Mouse (Mus musculus) MEL (cell line): ENCODE results near the gene Fam131c.

Source experiments
- CTCF ChIP-seq, 3 experiments: IDR thresholded peaks in 2 of 3; conservative IDR thresholded peaks in 1 of 3; 2 replicates each; pipeline ENCODE4 v1.5.1; 2011 to 2012; ENCODE audit warnings: low read length in 3 of 3, low read depth in 2 of 3, mild to moderate bottlenecking in 2 of 3, improper control_type of control experiment in 1 of 3, inconsistent platforms in 1 of 3, mixed read lengths in 1 of 3, moderate library complexity in 1 of 3; ENCODE audit not compliant: control insufficient read depth in 1 of 3, insufficient read depth in 1 of 3, poor library complexity in 1 of 3, severe bottlenecking in 1 of 3
- MAFK ChIP-seq: IDR thresholded peaks from 2 replicates; pipeline ENCODE4 v1.6.1; 2011; ENCODE audit warnings: low read depth, mild to moderate bottlenecking, low read length, improper control_type of control experiment, borderline replicate concordance
- POLR2A ChIP-seq, 2 experiments: IDR thresholded peaks; 2 replicates each; pipeline ENCODE4 v1.6.1; 2011 to 2012; ENCODE audit warnings: low read length in 2 of 2, mild to moderate bottlenecking in 2 of 2, control low read depth in 1 of 2, improper control_type of control experiment in 1 of 2, low read depth in 1 of 2, moderate library complexity in 1 of 2; ENCODE audit not compliant: control insufficient read depth in 1 of 2, insufficient read depth in 1 of 2, poor library complexity in 1 of 2

- TF ChIP-seq CTCF (IDR thresholded peaks at IDR 0.05 in 2 of 3, conservative IDR thresholded peaks at IDR 0.05 in 1 of 3; ENCODE audit: control insufficient read depth in 1 of 3, insufficient read depth in 1 of 3, low read depth in 2 of 3, low read length in 3 of 3, poor library complexity in 1 of 3, severe bottlenecking in 1 of 3): no peak
- no peak for TF ChIP-seq MAFK
- no peak for TF ChIP-seq POLR2A (IDR thresholded peaks at IDR 0.05; ENCODE audit: control insufficient read depth in 1 of 2, insufficient read depth in 1 of 2, low read depth in 1 of 2, low read length in 2 of 2, poor library complexity in 1 of 2)
Observed at GRCm38 (mm10) chr4:141421423-141421822, 53.4 kb downstream of the Fam131c start.
